In the genomic region with DNA sequence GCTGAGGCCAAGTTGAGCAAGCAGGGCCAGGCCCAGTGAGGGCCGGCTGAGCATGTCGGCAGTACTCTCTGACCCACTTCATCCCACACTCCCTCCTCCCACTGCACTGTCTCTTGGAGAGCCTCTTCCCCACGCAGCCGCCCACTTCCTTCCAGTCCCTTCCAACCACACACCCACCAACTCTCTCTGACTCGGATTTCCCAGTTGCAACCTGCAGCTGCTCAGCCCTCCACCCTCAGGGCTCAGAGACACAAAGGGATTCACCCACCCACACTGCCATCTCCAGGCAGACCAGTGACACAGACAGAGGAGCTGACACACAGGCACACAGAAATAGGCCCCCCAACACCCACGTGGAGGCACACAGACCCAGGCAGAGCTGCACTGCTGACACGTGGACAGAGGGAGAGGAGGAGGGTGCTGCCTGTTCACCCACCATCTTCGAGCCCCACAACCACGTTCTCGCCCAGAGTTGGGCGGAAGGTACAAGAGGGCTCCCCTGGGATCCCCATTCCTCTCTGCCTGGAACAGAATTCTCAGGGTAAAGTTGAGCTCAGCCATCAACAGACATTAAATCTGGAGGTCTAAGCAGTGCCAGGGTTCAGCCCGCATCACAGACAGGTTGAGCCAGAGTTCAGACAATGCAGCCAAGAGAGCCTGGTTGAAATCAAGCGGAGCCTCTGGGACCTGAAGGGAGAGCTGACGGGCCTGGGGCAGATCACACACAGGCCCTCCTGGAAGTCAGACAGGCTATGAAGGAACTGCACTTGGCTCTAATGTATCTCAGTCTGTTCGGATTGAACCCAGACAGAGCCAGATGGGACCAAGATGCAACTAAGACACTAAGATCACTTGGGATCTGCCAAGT, we compare ENCODE assay signal across 8 mouse cellular contexts. TPM values are rescaled to one million over a fixed set of nuclear protein-coding genes. Genes with fewer than 3 reads are reported as not detected.
A peak's percentile ranks its signal among the peaks of the same experiment; 100 is the strongest.
DNase-seq lines count a peak whose midpoint lies in the region; ATAC-seq lines count a peak whose summit lies in the region.

No protein-coding gene starts in this region.

- DNase-seq in adrenal gland, adult 8-10 months, result peak; percentile 41
- no peak for DNase-seq in adrenal gland, postnatal 4 days (ENCODE audit: low spot score in 2 of 2)
- DNase-seq in 416B (ENCODE audit: low read depth), result peak; percentile 80
- DNase-seq in cerebellum, postnatal 25 days, result peak; percentile 65 to 72
- peak; percentile 50 to 76 for DNase-seq in kidney, postnatal 25 days
- DNase-seq in lung, adult 18-20 months, result peak; percentile 72
- peak; percentile 91 for DNase-seq in telencephalon, adult 2 months (ENCODE audit: low read depth, low spot score)

- no peaks in the 10 kb centered on the region for H3K36me3 ChIP-seq in heart, embryonic 11.5 days (ENCODE audit: control insufficient read depth, insufficient read depth, low read length)

- no peak overlapping the region for H3K4me2 ChIP-seq in heart, embryonic 11.5 days

- H3K27me3 ChIP-seq in heart, embryonic 11.5 days (ENCODE audit: control insufficient read depth, insufficient read depth, low read length), result no peaks in the 10 kb centered on the region

- H3K4me3 ChIP-seq in heart, embryonic 11.5 days (ENCODE audit: low read depth, low read length), result no peak overlapping the region

- peak overlapping the region; percentile 34; the same call in 1 of the 2 replicates for H3K9ac ChIP-seq in heart, embryonic 11.5 days (ENCODE audit: low read depth, low read length)

- no peak for ATAC-seq in heart, embryonic 11.5 days (replicated peaks; ENCODE audit: insufficient number of reproducible peaks, low FRiP score, low TSS enrichment)

- 58% methylated on average over 15 of the region's 15 CpGs for WGBS in heart, embryonic 11.5 days (ENCODE audit: insufficient replicate concordance)

- no peak overlapping the region for H3K27ac ChIP-seq in heart, embryonic 11.5 days (ENCODE audit: low read depth, low read length)

- no peaks in the 10 kb centered on the region for H3K9me3 ChIP-seq in heart, embryonic 11.5 days (replicated peaks; ENCODE audit: control insufficient read depth, low read length)

- 0 out of 2 replicates have a peak, but pooled peaks cover 2% of the 10 kb centered on the region for H3K4me1 ChIP-seq in heart, embryonic 11.5 days (ENCODE audit: control insufficient read depth, insufficient read depth, low read length)

RNA-seq across cellular contexts. Expression of a gene that starts 7.9 kb away (rescaled TPM):
- 100 to 1,000 TPM in 3 of 4 experiments, 10 to 100 TPM in 1; 84.9 to 143 (median 113) TPM for total RNA-seq in adrenal gland, adult 8-10 months (2022)
- total RNA-seq in adrenal gland, postnatal 4 days (2021), result 100 to 1,000 TPM; 101 to 106 TPM
- polyA plus RNA-seq in heart, embryonic 11.5 days (2014; fragmentation: Nextera tagmentation; extraction: Ambion mirVana), result 20.5 and 22.8 TPM in 2 replicates

RNA-seq across cellular contexts. Expression of a gene that starts 8.2 kb away (rescaled TPM):
- total RNA-seq in adrenal gland, adult 8-10 months (2022), result 1 to 10 TPM; 2.9 to 8.5 (median 6.3) TPM
- 10 to 100 TPM; 11.8 to 12.2 TPM for total RNA-seq in adrenal gland, postnatal 4 days (2021)
- 1.4 and 1.8 TPM in 2 replicates for polyA plus RNA-seq in heart, embryonic 11.5 days (2014; fragmentation: Nextera tagmentation; extraction: Ambion mirVana)

RNA-seq across cellular contexts. Expression of a gene that starts 15.8 kb away (rescaled TPM):
- total RNA-seq in adrenal gland, adult 8-10 months (2022), result 10 to 100 TPM; 33.8 to 44.9 (median 41.5) TPM
- total RNA-seq in adrenal gland, postnatal 4 days (2021), result 10 to 100 TPM; 36.9 to 49.1 TPM
- 18.1 and 23.5 TPM in 2 replicates for polyA plus RNA-seq in heart, embryonic 11.5 days (2014; fragmentation: Nextera tagmentation; extraction: Ambion mirVana)

RNA-seq across cellular contexts. Expression of a gene that starts 30.8 kb away (rescaled TPM):
- total RNA-seq in adrenal gland, adult 8-10 months (2022), result 1 to 10 TPM; 4.2 to 8.9 (median 5.8) TPM
- total RNA-seq in adrenal gland, postnatal 4 days (2021), result 1 to 10 TPM; 6.2 to 8.1 TPM
- 0.46 TPM in 1 of 2 replicates, not detected in the other for polyA plus RNA-seq in heart, embryonic 11.5 days (2014; fragmentation: Nextera tagmentation; extraction: Ambion mirVana)

RNA-seq across cellular contexts. Expression of a gene that starts 39.7 kb away (rescaled TPM):
- total RNA-seq in adrenal gland, adult 8-10 months (2022), result 10 to 100 TPM; 39.6 to 54.6 (median 45.7) TPM
- total RNA-seq in adrenal gland, postnatal 4 days (2021), result 10 to 100 TPM; 63.9 to 64.9 TPM
- 16.9 and 20.8 TPM in 2 replicates for polyA plus RNA-seq in heart, embryonic 11.5 days (2014; fragmentation: Nextera tagmentation; extraction: Ambion mirVana)

Comparison
In these comparisons a context has a peak if more than half of its experiments do, and no peak if none do; other contexts are left out.
1. DNase-seq: peak in adrenal gland, adult 8-10 months (single experiment), 416B (single experiment), cerebellum, postnatal 25 days (2 of 2), kidney, postnatal 25 days (2 of 2), lung, adult 18-20 months (2 of 2) and telencephalon, adult 2 months (single experiment); none in adrenal gland, postnatal 4 days (0 of 2).